Mouse (Mus musculus) thymus, postnatal 4 days (tissue): Measurements from ENCODE around the gene Gm20388.
"Not testable (repeated sequence)": the region's sequence is repeated elsewhere in the genome, so short reads cannot be mapped to it uniquely, and the experiment has no call there.

Source experiments
- DNase-seq: peaks from one replicate; pipeline ENCODE4 v3.0.0; 2021

Gm20388 gene

DNA sequence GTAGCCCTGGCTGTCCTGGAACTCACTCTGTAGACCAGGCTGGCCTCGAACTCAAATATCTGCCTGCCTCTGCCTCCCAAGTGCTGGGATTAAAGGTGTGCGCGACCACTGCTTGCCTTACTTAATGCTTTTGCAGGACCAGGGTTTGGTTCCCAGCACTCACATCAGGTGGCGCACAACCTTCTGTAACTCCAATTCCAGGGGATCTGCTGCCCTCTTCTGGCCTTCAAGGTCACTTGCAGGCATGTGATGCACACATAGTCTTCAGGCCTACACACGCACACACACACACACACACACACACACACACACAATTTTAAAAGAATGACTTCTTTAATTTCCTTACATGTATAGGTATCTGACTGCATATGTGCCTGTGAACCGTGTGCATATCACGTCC, 3890.2 kb downstream of the Gm20388 start:
- no peak for DNase-seq

GRCm38 (mm10) chr8:123801538-123801937, 3890.9 kb downstream of the Gm20388 start:
- no peak for DNase-seq

DNA sequence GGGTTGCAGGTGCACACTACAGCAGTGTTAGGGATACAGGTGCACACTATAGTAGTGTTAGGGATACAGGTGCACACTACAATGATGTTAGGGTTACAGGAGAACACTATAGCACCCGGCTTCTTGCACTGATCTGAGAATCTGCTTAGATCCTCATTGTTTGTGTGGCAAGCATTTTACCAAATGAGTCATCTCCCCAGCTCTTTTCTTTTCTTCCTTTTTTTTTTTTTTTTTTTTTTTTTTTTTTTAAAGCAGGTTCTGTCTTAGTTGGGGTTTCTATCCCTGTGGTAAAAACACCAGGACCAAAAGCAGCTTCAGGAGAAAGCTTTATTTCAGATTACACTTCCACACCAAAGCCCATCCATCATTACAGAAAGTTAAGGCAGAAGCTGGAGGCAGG, 3893.0 kb downstream of the Gm20388 start:
- no peak for DNase-seq

DNA sequence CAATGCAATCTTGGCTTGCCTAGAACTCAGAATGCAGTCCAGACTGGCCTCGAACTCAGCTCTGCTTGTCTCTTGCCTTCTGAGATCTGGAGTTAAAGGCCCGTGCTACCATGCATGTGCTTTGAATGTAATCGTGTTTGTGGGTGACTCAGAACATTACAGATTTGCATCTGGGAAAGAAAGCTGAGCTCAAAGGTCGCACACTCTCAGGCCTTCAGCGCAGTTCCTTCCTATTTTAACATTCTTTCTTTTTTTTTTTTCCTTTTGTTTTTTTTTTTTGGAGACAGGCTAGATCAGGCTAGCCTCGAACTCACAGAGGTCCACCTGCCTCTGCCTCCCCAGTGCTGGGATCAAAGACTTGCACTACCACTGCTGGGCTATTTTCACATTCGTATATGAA, 3893.9 kb downstream of the Gm20388 start:
- DNase-seq = no peak

DNA sequence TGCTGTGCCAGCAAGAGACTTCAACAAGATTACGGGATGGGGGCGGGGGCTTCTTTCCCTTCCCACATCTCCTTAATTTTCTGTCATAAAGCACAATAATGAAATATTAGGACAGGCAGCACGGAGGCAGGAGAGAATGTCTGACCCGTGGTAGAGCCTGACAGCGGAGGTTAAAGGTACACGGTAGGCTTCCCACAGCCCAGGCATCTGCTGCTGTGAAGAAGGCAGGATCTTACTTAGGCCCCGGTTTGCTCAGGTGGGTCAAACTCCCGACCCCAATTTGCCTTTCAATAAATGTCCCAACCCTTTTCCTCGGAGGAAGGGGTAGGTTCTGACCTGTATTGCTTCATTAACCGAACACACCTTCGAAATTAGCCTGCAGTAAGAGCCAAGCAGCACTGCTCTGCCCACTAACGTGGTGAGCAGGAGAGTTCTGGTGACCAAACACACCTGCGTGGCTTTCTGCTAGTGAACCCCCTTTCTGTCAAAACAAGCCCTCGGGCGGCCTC, 3894.6 kb downstream of the Gm20388 start:
- no peak for DNase-seq

DNA sequence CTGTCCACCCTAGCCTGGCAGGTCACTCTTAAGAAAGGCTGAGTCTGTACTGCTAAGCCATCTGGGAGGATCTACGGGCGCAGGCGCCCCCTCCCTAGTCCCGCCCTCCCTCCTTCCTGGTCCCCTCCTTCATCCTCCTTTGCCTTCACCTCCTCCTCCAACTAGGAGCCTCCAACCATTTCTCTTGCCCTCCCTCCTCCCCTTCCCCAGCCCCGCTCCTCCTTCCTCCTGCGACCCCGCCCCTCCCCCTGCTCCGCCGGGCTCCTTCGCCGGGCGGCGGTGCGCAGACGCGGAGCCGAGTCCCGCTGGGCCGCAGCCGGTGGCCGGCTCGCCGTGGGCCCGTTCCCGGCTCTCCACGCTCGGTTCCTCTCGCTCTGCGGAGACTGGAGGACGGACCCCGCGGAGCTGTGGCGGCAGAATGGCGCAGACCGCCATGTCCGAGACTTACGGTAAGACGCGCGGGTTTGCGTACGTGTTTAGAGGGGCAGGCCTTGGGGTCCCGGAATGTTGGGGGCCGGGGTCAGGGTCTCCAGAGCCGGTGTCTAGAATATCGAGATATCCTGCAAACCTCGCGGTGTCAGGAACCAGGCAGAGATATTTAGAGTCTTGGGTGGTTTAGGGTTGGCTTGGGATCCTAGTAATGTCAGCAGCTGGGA, 3895.2 kb downstream of the Gm20388 start, which contains the start of gene Rab4a:
Gene Rab4a, plus strand, starts transcription at position 268 of the 656 bp plus-strand sequence.
- peak; percentile 82 for DNase-seq

GRCm38 (mm10) chr8:123806374-123806935, 3895.8 kb downstream of the Gm20388 start:
- DNase-seq = no peak

DNA sequence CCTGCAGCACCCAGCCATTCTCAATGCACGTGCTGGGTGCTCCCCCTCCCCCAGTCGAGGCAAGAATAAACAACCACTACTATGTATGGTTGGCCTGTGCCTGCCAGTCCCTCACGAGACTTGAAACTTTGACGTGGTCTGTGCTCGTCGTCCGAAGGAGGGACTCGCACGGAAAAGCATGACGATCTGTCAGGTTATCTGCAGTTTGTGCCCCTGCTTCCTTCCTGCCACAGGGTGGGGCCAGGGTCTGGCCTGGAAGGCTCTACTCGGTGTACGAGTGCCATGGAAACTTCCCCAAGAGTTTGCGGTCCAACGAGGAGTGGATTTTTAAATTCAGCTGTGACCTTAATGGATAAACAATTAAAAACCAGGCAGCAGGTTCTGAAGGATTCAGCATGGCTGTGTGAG, 3896.4 kb downstream of the Gm20388 start:
- DNase-seq = no peak

DNA sequence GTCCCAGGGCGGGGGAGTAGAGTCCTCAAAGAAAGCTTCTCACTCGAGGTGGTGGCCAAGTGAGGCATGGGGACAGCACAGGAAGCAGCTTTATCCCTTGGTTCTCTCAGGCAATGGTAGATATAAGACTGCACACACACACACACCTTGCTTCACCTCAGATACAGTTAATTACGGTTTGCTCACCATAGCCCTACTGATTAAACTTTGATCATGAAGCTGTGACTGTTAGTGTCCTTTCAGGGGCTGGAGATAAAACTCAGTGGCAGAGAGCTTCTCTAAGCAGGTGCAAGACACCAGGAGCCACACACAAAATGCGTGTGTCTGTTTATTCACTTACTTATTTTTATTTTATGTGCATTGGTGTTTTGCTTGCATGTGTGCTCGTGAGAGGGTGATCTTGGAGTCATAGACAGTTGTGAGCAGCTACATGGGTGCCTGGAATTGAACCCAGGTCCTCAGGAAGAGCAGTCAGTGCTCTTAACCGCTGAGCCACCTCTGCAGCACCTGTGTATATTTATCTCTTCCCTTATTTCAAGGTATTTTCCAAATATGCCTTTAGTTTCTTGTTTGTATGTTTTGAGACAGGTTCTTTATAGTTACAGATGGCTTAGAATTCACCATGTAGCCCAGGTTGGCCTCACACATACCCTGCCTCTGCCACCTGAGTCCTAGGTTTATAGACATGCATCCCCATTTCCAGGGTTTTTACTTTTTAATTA, 3897.4 kb downstream of the Gm20388 start:
- no peak for DNase-seq

DNA sequence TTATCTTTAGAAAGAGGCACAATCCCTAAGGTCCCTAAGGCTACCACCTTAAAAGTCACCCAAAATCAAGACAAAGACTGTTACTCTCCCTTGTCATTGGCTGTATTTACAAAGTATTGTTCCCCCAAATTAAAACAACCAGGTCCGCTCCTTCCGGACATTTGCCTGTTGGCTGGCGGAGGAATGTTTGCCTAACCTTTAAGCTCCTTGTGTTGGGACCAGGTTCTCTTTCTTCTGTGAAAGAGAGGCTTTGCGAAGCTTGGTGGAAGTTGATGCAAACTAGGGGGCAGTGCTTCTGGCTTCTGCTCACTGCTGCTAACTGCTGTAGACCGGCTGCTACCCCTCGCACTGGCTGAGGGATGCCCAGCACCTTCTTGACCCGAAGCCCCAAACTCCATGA, 3898.0 kb downstream of the Gm20388 start:
- DNase-seq = no peak

- not testable (repeated sequence) for DNase-seq
These were observed 3898.7 kb downstream of the Gm20388 start for GRCm38 (mm10) chr8:123809342-123809741.

GRCm38 (mm10) chr8:123812227-123812626, 3901.6 kb downstream of the Gm20388 start:
- DNase-seq = no peak

GRCm38 (mm10) chr8:123813173-123813891, 3902.7 kb downstream of the Gm20388 start:
- DNase-seq = no peak

GRCm38 (mm10) chr8:123813892-123814266, 3903.2 kb downstream of the Gm20388 start:
- DNase-seq = no peak

- no peak for DNase-seq
These were observed 3904.7 kb downstream of the Gm20388 start for GRCm38 (mm10) chr8:123815325-123815724.

- DNase-seq = no peak
These were observed 3906.3 kb downstream of the Gm20388 start for GRCm38 (mm10) chr8:123816939-123817338.

- no peak for DNase-seq
These were observed 3907.1 kb downstream of the Gm20388 start for GRCm38 (mm10) chr8:123817747-123818146.

DNA sequence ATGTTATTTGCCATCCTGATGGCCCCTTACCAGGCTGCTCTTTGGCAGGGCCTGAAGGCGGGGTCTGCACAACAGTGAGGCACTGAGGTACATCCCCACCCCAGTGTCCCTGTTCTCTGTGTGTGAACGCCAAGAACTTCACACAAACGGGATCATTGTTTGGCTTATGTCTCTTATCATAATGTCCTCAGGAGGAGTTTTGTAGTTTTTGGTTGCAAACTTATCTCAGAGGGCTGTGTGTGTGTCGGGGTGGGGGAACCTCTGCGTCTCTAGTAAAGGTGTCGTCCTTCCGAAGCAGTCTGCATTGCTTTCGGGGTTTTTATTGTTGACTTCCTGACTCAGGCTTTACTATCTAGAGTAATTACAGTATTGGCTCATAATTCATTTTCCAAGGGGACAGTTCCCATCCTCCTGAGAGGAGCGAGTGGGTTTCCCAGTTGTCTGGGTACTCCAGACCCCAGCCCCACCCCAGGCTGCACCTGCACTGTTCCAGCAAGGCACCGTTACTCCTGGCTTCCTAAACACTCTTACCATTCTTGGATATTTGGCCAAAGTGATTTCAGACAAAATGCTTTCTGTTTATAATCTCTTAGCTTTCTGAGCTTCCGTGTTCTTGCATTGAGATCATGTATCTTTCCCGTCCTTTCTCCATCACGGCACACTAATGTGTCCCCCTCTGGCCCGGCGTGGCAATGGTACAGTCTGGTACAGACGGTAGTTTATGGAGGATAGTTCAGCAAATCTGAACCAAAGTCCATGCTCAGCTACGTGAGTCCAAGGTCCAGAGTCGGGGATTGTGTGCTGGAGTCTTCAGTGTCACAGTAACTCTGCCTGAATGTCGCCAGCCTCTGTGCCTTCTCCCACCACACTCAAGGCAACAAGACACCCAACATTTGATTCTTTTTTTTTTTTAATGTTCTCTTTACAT, 3909.3 kb downstream of the Gm20388 start:
- no peak for DNase-seq

DNA sequence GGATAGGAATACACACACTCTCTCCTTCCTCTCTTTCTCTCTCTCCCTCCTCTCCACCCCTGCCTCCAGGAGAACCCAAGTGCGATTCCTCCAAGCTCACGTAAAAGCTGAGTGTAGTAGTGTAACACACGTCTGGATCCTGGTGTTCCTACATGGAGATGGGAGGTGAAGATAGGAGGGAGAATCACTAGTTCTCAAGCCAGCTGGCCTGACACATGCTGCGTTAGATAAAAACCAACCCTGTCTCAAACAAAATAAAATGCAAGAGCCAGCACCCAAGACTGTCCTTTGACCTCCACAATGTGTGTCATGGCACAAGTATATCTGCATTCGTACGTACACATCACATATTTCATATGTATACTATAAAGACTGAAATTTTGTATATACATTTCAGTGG, 3910.1 kb downstream of the Gm20388 start:
- DNase-seq = no peak

DNA sequence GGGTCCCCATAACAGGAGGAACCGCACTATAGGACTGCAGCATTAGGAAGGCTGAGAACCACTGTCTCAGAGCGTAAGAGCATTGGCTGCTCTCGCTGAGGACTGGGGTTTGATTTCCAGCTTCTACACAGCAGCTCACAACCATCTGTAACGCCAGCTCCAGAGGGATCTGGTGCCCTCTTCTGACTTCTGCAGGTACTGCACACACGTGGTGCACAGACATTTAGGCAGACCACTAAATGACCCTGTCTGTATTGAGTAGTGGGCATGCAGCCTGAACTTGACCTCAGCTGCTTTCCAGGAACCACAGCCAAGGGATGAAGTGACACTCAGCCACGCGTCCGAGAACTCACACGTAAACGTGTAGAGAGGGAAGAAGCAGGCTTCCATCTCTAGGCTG, 3912.5 kb downstream of the Gm20388 start:
- peak; percentile 30 for DNase-seq

DNA sequence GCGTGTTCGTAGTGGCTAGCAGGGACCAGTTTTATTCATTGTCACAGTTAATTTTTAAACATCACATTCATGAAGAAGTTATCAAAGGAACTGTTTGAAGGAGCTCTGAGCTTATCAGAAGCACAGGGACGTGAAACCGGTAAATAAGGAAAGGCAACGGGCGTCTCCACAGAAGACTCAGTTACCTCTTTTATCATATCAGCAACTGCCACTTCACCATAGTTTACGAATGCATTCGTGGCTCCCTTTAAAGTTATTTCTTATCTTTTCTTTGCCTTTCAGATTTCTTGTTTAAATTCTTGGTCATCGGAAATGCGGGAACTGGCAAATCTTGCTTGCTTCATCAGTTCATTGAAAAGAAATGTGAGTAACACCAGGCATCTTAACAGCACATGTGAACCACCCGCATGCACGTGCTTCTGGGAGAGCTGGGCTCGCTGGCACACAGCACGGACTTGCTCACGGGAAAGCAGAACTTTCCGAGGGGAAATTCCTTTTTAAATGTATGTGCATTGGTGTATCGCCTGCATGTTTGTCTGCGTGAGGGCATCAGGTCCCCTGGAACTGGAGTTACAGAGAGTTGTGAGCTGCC, 3913.0 kb downstream of the Gm20388 start:
- DNase-seq = no peak

DNA sequence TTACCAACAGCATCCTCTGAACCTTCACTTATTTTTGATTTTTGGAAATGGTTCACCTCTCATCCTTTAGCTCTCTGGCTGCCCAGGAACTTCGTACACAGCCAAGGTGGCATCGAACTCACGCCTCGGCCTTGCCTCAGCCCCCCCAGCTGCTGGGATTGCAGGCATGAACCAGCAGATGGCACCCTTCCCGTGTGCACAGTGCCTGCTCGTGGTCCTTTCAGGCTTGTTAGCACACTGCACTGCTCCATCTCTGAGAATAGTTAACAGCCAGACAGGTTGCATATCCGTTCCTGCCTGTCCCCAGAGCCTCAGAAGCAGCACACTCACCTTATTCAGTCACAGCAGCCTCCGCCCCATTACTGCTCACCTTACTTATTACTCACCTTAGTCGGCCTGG, 3915.4 kb downstream of the Gm20388 start:
- DNase-seq = peak; percentile 25
